Mouse (Mus musculus) spleen, adult 2 months (tissue): ENCODE results near the gene C8a. TPM values are rescaled to one million over a fixed set of nuclear protein-coding genes. Genes with fewer than 3 reads are reported as not detected.

Experiments
- DNase-seq, 2 experiments: peaks; one replicate each; pipeline versions ENCODE4 v3.0.0 to v3.0.0-alpha.2; 2012 to 2021; ENCODE audit warnings: low spot score in 2 of 2, low read depth in 1 of 2
- H3K27ac ChIP-seq: fragments of 200-500 bp; 2 replicates; pipeline ENCODE4 v1.5.1; 2012; ENCODE audit warnings: low read length, inconsistent platforms; ENCODE audit not compliant: insufficient read depth
- H3K27me3 ChIP-seq: fragments of 200-500 bp; 2 replicates; pipeline ENCODE4 v1.6.1; 2012; ENCODE audit warnings: mild to moderate bottlenecking, moderate library complexity, low read length, inconsistent platforms; ENCODE audit not compliant: control insufficient read depth, insufficient read depth
- H3K36me3 ChIP-seq: fragments of 200-500 bp; 2 replicates; pipeline ENCODE4 v1.6.1; 2012; ENCODE audit warnings: mild to moderate bottlenecking, low read length, inconsistent platforms; ENCODE audit not compliant: control insufficient read depth, insufficient read depth
- H3K4me1 ChIP-seq: fragments of 200-500 bp; 2 replicates; pipeline ENCODE4 v1.6.1; 2011; ENCODE audit warnings: inconsistent platforms; ENCODE audit not compliant: control insufficient read depth, insufficient read depth, insufficient read length
- H3K4me3 ChIP-seq: fragments of 200-500 bp; 2 replicates; pipeline ENCODE4 v1.5.1; 2011; ENCODE audit warnings: mild to moderate bottlenecking, inconsistent platforms; ENCODE audit not compliant: insufficient read depth, insufficient read length; ENCODE audit errors: extremely low read depth
- CTCF ChIP-seq: fragments of 200-500 bp; IDR thresholded peaks from 2 replicates; pipeline ENCODE4 v1.5.1; 2011; ENCODE audit warnings: mild to moderate bottlenecking, inconsistent platforms; ENCODE audit not compliant: insufficient read depth, insufficient read length, insufficient replicate concordance; ENCODE audit errors: extremely low read depth
- POLR2A ChIP-seq: fragments of 200-500 bp; IDR thresholded peaks from 2 replicates; pipeline ENCODE4 v1.6.1; 2011; ENCODE audit warnings: low read depth, low read length, inconsistent platforms
- WGBS: fragments of 180-500 bp; shearing (Covaris S2); methylation state at CpG from one replicate; pipeline ENCODE4 v1.1.7; 2018; 5-methylcytosine and 5-hydroxymethylcytosine counted together
- polyA plus RNA-seq: library from polyadenylated mRNA; depleted of rRNA; stranded (reverse); fragments of >200 nt; gene quantifications from 2 replicates; pipeline ENCODE4 v1.2.3, GENCODE M21; 2012; rRNA removed

The C8a gene
- polyA plus RNA-seq, result 0.04 TPM in 1 of 2 replicates, not detected in the other

DNA sequence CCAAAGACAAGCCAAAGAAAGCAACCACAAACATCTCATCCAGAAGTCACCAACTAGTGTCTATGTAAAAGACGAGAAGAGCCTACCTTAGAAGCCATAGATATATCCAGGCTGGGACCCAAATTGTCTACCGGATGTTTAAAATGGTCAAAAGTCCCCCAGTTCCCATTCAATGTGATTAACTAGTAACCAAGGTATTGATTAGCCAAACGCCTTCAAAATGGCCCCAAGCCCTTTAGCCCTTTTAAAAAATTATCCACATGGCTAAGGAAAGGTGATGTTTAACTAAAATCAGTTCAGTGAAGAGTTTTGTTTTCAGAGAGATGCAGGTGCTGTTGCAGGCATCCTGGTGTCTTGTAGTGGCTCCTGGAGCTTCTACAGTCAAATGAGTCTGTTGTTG is at the start of gene C8a:
TSS of gene C8a (minus strand) at position 76 of the 400 bp plus-strand sequence.
- no peak within 1 kb of the TSS for H3K4me3 ChIP-seq
- no peaks in the 10 kb centered on the region for H3K27me3 ChIP-seq
- no peak for DNase-seq
- no peaks in the 10 kb centered on the region for H3K4me1 ChIP-seq
- H3K36me3 ChIP-seq, result no peaks in the 10 kb centered on the region
- TF ChIP-seq POLR2A (no peak), CTCF (no peak)
- H3K27ac ChIP-seq, result no peak within 1 kb of the TSS
- WGBS, result 82% methylated on average over 3 of the region's 3 CpGs

DNA sequence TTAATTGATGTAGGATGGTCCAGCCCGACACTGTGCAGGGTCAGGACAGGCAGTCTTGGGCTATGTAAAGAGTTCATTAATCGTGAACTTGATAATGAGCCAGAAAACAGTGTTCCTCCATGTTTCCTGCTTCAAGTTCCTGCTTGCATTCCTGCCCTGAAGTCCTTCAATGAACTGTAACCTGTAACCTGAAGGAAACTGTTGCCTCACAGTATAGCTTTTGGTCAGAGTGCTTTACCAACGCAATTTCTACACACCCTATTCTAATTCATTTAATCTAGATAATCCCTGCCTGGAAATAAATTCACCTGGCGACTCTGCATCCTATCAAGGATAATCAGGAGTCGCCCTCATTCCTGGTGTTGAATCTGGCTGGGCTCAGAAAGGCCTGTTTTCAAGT is 49.2 kb upstream of the C8a start:
- WGBS, result 84% methylated on average over 5 of the region's 5 CpGs
- TF ChIP-seq POLR2A (no peak), CTCF (no peak)
- H3K4me1 ChIP-seq, result no peaks in the 10 kb centered on the region
- no peaks in the 10 kb centered on the region for H3K36me3 ChIP-seq
- H3K27ac ChIP-seq, result no peak overlapping the region
- no peak for DNase-seq
- H3K27me3 ChIP-seq, result no peaks in the 10 kb centered on the region
- no peak overlapping the region for H3K4me3 ChIP-seq

DNA sequence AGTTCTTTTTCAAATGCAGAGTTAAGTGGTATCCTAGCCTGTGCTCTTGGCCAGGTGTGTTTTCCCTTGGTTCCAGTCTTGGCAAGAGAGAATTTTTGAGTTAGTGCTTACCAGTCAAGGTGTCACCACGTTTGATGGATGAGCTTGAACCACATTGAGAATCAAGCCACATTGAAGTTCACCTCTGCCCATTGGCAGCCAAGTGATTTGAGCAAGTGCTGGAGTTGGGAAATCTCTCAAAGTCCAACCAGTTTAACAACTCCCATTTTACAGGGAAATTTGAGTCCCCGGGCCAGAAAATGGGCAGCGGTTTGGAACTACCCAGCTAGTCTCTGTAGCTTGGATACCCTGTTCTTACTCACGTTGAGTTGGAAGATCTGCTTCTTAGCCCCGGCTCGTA is 41.8 kb upstream of the C8a start:
- H3K27ac ChIP-seq, result no peak overlapping the region
- no peak for DNase-seq
- TF ChIP-seq CTCF, result no peak
- TF ChIP-seq POLR2A, result no peak
- H3K27me3 ChIP-seq, result no peaks in the 10 kb centered on the region
- WGBS, result 84% methylated on average over 6 of the region's 6 CpGs
- H3K4me3 ChIP-seq, result no peak overlapping the region
- H3K36me3 ChIP-seq, result no peaks in the 10 kb centered on the region
- H3K4me1 ChIP-seq, result no peaks in the 10 kb centered on the region

DNA sequence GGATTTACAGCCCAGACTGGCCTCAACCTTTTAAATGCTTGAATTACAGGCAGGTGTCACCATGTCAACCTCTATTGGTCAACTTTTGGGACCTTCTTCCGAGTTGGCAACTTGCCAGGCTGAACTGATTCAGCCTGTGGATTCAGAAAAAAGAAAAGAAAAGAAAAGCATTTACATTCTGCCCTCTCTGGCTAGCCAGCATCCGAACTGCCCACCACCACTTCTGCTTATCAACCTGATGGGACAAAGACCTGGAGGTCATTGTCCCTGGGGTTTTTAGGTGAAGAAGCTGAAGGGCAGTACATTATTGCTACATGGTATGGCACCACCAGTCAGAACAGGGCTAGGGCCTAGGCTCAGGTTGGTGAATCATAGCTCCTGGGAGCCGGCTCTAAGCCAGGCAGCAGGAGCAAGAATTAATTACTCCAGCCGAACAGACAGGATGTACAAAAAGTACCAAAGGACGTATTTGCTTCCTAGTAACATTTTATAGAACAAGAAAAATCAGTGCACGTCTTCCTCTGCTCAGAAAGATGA is 38.6 kb upstream of the C8a start:
- DNase-seq, result no peak
- no peaks in the 10 kb centered on the region for H3K36me3 ChIP-seq
- no peak overlapping the region for H3K27ac ChIP-seq
- H3K4me1 ChIP-seq, result no peaks in the 10 kb centered on the region
- 74% methylated on average over 6 of the region's 6 CpGs for WGBS
- H3K27me3 ChIP-seq, result no peaks in the 10 kb centered on the region
- H3K4me3 ChIP-seq, result no peak overlapping the region
- TF ChIP-seq POLR2A (no peak), CTCF (no peak)

DNA sequence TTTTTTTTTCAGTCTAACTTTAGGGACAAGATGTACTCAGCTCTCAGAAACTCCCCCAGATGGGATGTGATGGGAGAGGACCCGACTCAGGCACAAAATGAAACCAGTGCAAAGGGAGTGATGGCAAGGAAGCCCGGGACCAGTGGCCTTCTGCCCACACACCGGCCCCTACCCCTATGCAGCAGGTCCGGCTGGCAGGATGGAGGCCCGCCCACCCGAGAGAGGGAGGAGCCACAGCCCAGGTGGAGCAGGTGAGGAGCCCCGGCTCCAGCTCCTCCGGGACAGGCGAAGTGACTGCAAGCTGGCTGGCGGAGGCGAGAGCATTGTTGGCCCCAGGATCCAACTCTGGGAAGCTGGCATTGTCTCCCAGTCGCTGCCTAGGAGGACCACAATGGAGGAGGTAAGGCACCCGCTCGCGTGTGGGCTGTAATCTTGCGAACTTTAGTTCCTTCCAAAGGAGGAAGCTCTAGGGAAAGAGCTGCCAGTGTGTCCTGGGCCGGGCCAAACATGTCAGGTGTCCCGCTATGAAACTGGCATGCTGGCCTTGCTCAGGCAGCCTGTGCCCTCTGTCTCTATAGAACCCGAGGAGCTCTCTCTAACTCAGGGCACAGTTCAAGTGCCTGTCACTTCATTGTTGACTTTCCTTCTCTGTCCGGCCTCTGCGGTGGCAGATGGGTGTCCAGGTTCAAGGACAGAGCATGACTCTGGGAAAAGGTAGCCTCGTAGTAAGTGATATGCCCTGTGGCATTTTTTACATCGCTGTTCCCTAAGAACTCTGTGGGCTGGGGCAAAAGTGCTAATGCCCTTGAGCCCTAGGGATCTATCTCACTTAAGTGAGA is 37.3 kb upstream of the C8a start, which contains the start of gene Fyb2:
TSS of gene Fyb2 (plus strand) at position 166 of the 839 bp plus-strand sequence.
- TF ChIP-seq POLR2A, result no peak
- no peak for TF ChIP-seq CTCF
- Histone ChIP-seq H3K4me3 (no peak within 1 kb of the TSS), H3K36me3 (no peaks in the 10 kb centered on the region), H3K27me3 (no peaks in the 10 kb centered on the region), H3K27ac (no peak within 1 kb of the TSS), H3K4me1 (no peaks in the 10 kb centered on the region)
- WGBS, result 23% methylated on average over 23 of the region's 23 CpGs
- no peak for DNase-seq

DNA sequence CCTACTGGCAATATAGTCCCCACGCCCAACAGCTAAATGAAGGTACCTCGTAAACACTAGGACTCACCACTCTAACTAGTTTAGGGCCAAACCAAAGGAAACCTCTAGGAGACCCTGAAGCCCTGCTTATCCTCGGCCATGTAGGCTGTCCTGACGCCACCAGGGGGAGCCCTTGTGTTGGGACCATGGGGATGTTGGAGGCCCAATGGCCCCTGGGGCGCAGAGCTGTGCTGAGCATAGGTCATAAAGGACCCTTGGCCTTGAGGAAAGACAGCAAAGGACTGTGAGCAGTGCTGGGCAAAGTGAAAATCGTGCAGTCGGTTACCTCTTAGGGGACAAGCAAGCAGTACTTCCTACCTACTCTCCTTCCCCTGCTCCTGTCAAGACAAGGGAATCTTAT is 35.5 kb upstream of the C8a start:
- H3K27me3 ChIP-seq, result no peaks in the 10 kb centered on the region
- DNase-seq, result peak in 1 of 2 experiments; percentile 16
- no peaks in the 10 kb centered on the region for H3K4me1 ChIP-seq
- no peak overlapping the region for H3K4me3 ChIP-seq
- 30% methylated on average over 7 of the region's 7 CpGs for WGBS
- peak; percentile 43; the same call in 1 of the 2 replicates for TF ChIP-seq CTCF
- TF ChIP-seq POLR2A, result no peak
- no peaks in the 10 kb centered on the region for H3K36me3 ChIP-seq
- no peak overlapping the region for H3K27ac ChIP-seq

DNA sequence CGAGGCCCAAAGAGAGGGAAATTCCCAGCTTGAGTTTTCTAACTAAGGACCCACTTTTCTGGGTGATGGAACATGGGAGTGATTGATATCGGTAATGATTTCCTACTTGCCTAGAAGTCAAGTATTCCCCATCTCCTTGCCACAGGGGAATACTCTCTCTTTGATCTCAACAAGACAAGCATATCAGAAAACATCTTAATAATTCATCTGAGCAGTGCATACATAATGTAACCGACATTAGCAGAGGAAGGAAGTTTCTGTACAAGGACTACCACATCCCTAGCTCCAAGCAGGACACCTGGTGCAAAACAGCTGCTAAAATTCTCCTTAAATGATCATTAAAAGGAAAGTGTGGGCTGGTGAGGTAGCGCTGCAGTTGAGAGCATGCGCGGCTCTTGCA is 28.9 kb upstream of the C8a start:
- Histone ChIP-seq H3K27ac (no peak overlapping the region), H3K27me3 (no peaks in the 10 kb centered on the region), H3K4me3 (no peak overlapping the region), H3K36me3 (no peaks in the 10 kb centered on the region), H3K4me1 (no peaks in the 10 kb centered on the region)
- 87% methylated on average over 6 of the region's 6 CpGs for WGBS
- no peak for TF ChIP-seq CTCF
- no peak for TF ChIP-seq POLR2A
- DNase-seq, result no peak
